ENCODE assay signal across 8 mouse cellular contexts in the genomic region with DNA sequence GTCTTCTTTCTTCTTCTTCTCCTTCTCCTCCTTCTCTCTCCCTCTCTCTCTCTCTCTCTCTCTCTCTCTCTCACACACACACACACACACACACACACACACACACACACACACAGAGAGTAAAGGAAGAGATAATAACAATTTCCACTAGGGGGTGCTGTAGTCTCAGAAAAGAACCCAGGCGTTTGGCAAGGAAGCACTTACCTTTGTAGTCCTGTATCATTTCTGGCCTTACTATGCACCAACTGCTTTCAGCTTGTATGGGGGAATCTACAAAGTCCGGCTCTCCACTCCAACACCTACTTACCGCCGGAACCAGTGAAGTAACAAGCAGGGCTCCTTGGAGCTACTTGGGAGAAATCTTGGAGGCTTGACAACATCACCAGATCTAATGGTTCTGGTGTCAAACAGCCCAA. TPM values are rescaled to one million over a fixed set of nuclear protein-coding genes. Genes with fewer than 3 reads are reported as not detected.
DNase-seq lines count a peak whose midpoint lies in the region; ATAC-seq lines count a peak whose summit lies in the region.

No protein-coding gene starts in this region.

- peak; percentile 48 for DNase-seq in forebrain, embryonic 10.5 days (ENCODE audit: extremely low spot score, low spot score)
- DNase-seq in forebrain, embryonic 11.5 days (ENCODE audit: low spot score): no peak
- peak; percentile 74 for DNase-seq in T-cell, adult 2 months (ENCODE audit: low spot score)
- peak; percentile 84 for DNase-seq in embryo, embryonic 11 days
- DNase-seq in heart, postnatal 36 days: peak; percentile 35 to 65
- DNase-seq in layer of hippocampus, postnatal 36 days: peak; percentile 21 to 42
- DNase-seq in lung, postnatal 36 days: peak; percentile 88
- peak; percentile 78 for DNase-seq in skeletal muscle tissue, adult 2 months (ENCODE audit: low read depth, low spot score)

- H3K4me3 ChIP-seq in forebrain, embryonic 10.5 days: no peak overlapping the region
- H3K4me3 ChIP-seq in forebrain, embryonic 11.5 days (ENCODE audit: low read depth, low read length): no peak overlapping the region

- no peaks in the 10 kb centered on the region for H3K36me3 ChIP-seq in forebrain, embryonic 10.5 days (replicated peaks)
- H3K36me3 ChIP-seq in forebrain, embryonic 11.5 days (ENCODE audit: control insufficient read depth, insufficient read depth, low read length): no peaks in the 10 kb centered on the region

- H3K9me3 ChIP-seq in forebrain, embryonic 10.5 days: no peaks in the 10 kb centered on the region
- H3K9me3 ChIP-seq in forebrain, embryonic 11.5 days (ENCODE audit: control insufficient read depth, low read length): no peaks in the 10 kb centered on the region

- H3K9ac ChIP-seq in forebrain, embryonic 11.5 days (ENCODE audit: low read length): no peak overlapping the region

- H3K4me2 ChIP-seq in forebrain, embryonic 11.5 days (ENCODE audit: low read depth, low read length, severe bottlenecking): no peak overlapping the region

- intact Hi-C loops in heart, postnatal 36 days (cut with DNase I): loop anchor here (1.0 to 10.0 kb wide), 5 partner anchors 31 to 357 kb away; partner anchors contain the start of gene Ppox

- peaks cover 24% of the 10 kb centered on the region for H3K4me1 ChIP-seq in forebrain, embryonic 10.5 days
- no peaks in the 10 kb centered on the region for H3K4me1 ChIP-seq in forebrain, embryonic 11.5 days (replicated peaks; ENCODE audit: control insufficient read depth, insufficient read depth, low read length)

- 16% methylated on average over 4 of the region's 4 CpGs for WGBS in forebrain, embryonic 10.5 days
- WGBS in forebrain, embryonic 11.5 days: 12% methylated on average over 4 of the region's 4 CpGs

- no peaks in the 10 kb centered on the region for H3K27me3 ChIP-seq in forebrain, embryonic 10.5 days (ENCODE audit: poor library complexity, severe bottlenecking)
- no peaks in the 10 kb centered on the region for H3K27me3 ChIP-seq in forebrain, embryonic 11.5 days (ENCODE audit: control insufficient read depth, insufficient read depth, low read length)

- H3K27ac ChIP-seq in forebrain, embryonic 10.5 days: no peak overlapping the region
- H3K27ac ChIP-seq in forebrain, embryonic 11.5 days (ENCODE audit: low read depth, low read length): no peak overlapping the region

- no peak for ATAC-seq in forebrain, embryonic 11.5 days (replicated peaks; ENCODE audit: low FRiP score)

RNA-seq across cellular contexts. Expression of gene Cfap126, which starts 4.6 kb away (rescaled TPM):
- polyA plus RNA-seq in forebrain, embryonic 10.5 days (2016; fragmentation: Nextera tagmentation; extraction: Ambion mirVana): 2.2 and 2.8 TPM in 2 replicates
- polyA plus RNA-seq in forebrain, embryonic 11.5 days (2014; fragmentation: Nextera tagmentation; extraction: Ambion mirVana): 1.5 and 2.9 TPM in 2 replicates
- 1 to 10 TPM in 1 of 2 experiments, under 1 TPM in 1; 0.69 to 1.2 TPM for total RNA-seq in heart, postnatal 36 days (2021)
- total RNA-seq in layer of hippocampus, postnatal 36 days (2021): 1 to 10 TPM in 1 of 2 experiments, under 1 TPM in 1; 0.92 to 1.8 TPM

RNA-seq across cellular contexts. Expression of gene Sdhc, which starts 32.1 kb away (rescaled TPM):
- 266 and 273 TPM in 2 replicates for polyA plus RNA-seq in forebrain, embryonic 10.5 days (2016; fragmentation: Nextera tagmentation; extraction: Ambion mirVana)
- 272 and 277 TPM in 2 replicates for polyA plus RNA-seq in forebrain, embryonic 11.5 days (2014; fragmentation: Nextera tagmentation; extraction: Ambion mirVana)
- total RNA-seq in heart, postnatal 36 days (2021): 1,000 to 10,000 TPM; 1,165 to 1,188 TPM
- 100 to 1,000 TPM; 191 to 202 TPM for total RNA-seq in layer of hippocampus, postnatal 36 days (2021)

RNA-seq across cellular contexts. Expression of gene Mpz, which starts 32.2 kb away (rescaled TPM):
- polyA plus RNA-seq in forebrain, embryonic 10.5 days (2016; fragmentation: Nextera tagmentation; extraction: Ambion mirVana): 0.16 and 0.22 TPM in 2 replicates
- 0.13 TPM in 1 of 2 replicates, not detected in the other for polyA plus RNA-seq in forebrain, embryonic 11.5 days (2014; fragmentation: Nextera tagmentation; extraction: Ambion mirVana)
- under 1 TPM in 1 of 2 experiments, not detected in 1; 0.44 TPM for total RNA-seq in heart, postnatal 36 days (2021)
- total RNA-seq in layer of hippocampus, postnatal 36 days (2021): not detected

RNA-seq across cellular contexts. Expression of gene Fcgr3, which starts 53.5 kb away (rescaled TPM):
- polyA plus RNA-seq in forebrain, embryonic 10.5 days (2016; fragmentation: Nextera tagmentation; extraction: Ambion mirVana): 3.2 and 4.5 TPM in 2 replicates
- 4.3 TPM in 2 replicates for polyA plus RNA-seq in forebrain, embryonic 11.5 days (2014; fragmentation: Nextera tagmentation; extraction: Ambion mirVana)
- total RNA-seq in heart, postnatal 36 days (2021): 10 to 100 TPM; 13.7 to 18.6 TPM
- 10 to 100 TPM in 1 of 2 experiments, 1 to 10 TPM in 1; 9.7 to 10.4 TPM for total RNA-seq in layer of hippocampus, postnatal 36 days (2021)

Comparison
In these comparisons a context has a peak if more than half of its experiments do, and no peak if none do; other contexts are left out.
1. RNA of gene Sdhc, which starts 32.1 kb away (total RNA-seq): 1,165 to 1,188 TPM in heart, postnatal 36 days; 191 to 202 TPM in layer of hippocampus, postnatal 36 days; every median in the first group is over 4 times any median in the second.